Mouse (Mus musculus): Measurements from ENCODE around the gene Epb41l4b. TPM values are rescaled to one million over a fixed set of nuclear protein-coding genes. Genes with fewer than 3 reads are reported as not detected.
A peak's percentile ranks its signal among the peaks of the same experiment; 100 is the strongest.

Gene Epb41l4b
- polyA plus RNA-seq, 1 experiment, result 16.9 TPM

GRCm38 (mm10) chr4:57073843-57074242 lies 69.4 kb downstream of the Epb41l4b start:
- TF ChIP-seq EP300 (IDR thresholded peaks at IDR 0.05; ENCODE audit: insufficient read depth, low read depth, low read length), result peak; percentile 58; the same call in 1 of the 2 replicates
- TF ChIP-seq POLR2A (IDR thresholded peaks at IDR 0.05; ENCODE audit: insufficient read depth, low read length), result no peak
- Histone ChIP-seq H3K27me3 (ENCODE audit: control insufficient read depth, insufficient read depth, low read length, poor library complexity, severe bottlenecking) (no peaks in the 10 kb centered on the region), H3K9ac (ENCODE audit: low read depth, poor library complexity, severe bottlenecking) (no peak overlapping the region), H3K9me3 (replicated peaks; ENCODE audit: control insufficient read depth, insufficient read depth, low read length, poor library complexity, severe bottlenecking) (no peaks in the 10 kb centered on the region), H3K27ac (ENCODE audit: insufficient read depth, low read length) (no peak overlapping the region), H3K36me3 (ENCODE audit: control insufficient read depth, insufficient read depth, low read length, poor library complexity, severe bottlenecking) (no peaks in the 10 kb centered on the region), H3K4me3 (ENCODE audit: low read depth, low read length) (no peak overlapping the region), H3K4me1 (ENCODE audit: control insufficient read depth, insufficient read depth, low read length) (peaks cover 2% of the 10 kb centered on the region)

- H3K4me1 ChIP-seq (ENCODE audit: control insufficient read depth, insufficient read depth, low read length), result peaks cover 2% of the 10 kb centered on the region
- H3K27ac ChIP-seq (ENCODE audit: insufficient read depth, low read length), result no peak overlapping the region
- H3K4me3 ChIP-seq (ENCODE audit: low read depth, low read length), result no peak overlapping the region
- H3K9me3 ChIP-seq (replicated peaks; ENCODE audit: control insufficient read depth, insufficient read depth, low read length, poor library complexity, severe bottlenecking), result no peaks in the 10 kb centered on the region
- no peaks in the 10 kb centered on the region for H3K27me3 ChIP-seq (ENCODE audit: control insufficient read depth, insufficient read depth, low read length, poor library complexity, severe bottlenecking)
- H3K36me3 ChIP-seq (ENCODE audit: control insufficient read depth, insufficient read depth, low read length, poor library complexity, severe bottlenecking), result no peaks in the 10 kb centered on the region
- no peak overlapping the region for H3K9ac ChIP-seq (ENCODE audit: low read depth, poor library complexity, severe bottlenecking)
- TF ChIP-seq CTCF (IDR thresholded peaks at IDR 0.05; ENCODE audit: low read depth, low read length), result no peak
- TF ChIP-seq POLR2A (IDR thresholded peaks at IDR 0.05; ENCODE audit: insufficient read depth, low read length), result no peak
- TF ChIP-seq EP300 (IDR thresholded peaks at IDR 0.05; ENCODE audit: insufficient read depth, low read depth, low read length), result no peak
Measured at GRCm38 (mm10) chr4:57073174-57073573, 70.1 kb downstream of the Epb41l4b start.

GRCm38 (mm10) chr4:57070640-57071039 lies 72.6 kb downstream of the Epb41l4b start:
- Histone ChIP-seq H3K9ac (ENCODE audit: low read depth, poor library complexity, severe bottlenecking) (no peak overlapping the region), H3K4me3 (ENCODE audit: low read depth, low read length) (no peak overlapping the region), H3K27ac (ENCODE audit: insufficient read depth, low read length) (no peak overlapping the region), H3K4me1 (ENCODE audit: control insufficient read depth, insufficient read depth, low read length) (peaks cover 11% of the 10 kb centered on the region), H3K9me3 (replicated peaks; ENCODE audit: control insufficient read depth, insufficient read depth, low read length, poor library complexity, severe bottlenecking) (no peaks in the 10 kb centered on the region), H3K36me3 (ENCODE audit: control insufficient read depth, insufficient read depth, low read length, poor library complexity, severe bottlenecking) (no peaks in the 10 kb centered on the region), H3K27me3 (ENCODE audit: control insufficient read depth, insufficient read depth, low read length, poor library complexity, severe bottlenecking) (no peaks in the 10 kb centered on the region)
- no peak for TF ChIP-seq EP300 (IDR thresholded peaks at IDR 0.05; ENCODE audit: insufficient read depth, low read depth, low read length)
- no peak for TF ChIP-seq POLR2A (IDR thresholded peaks at IDR 0.05; ENCODE audit: insufficient read depth, low read length)
- no peak for TF ChIP-seq CTCF (IDR thresholded peaks at IDR 0.05; ENCODE audit: low read depth, low read length)

GRCm38 (mm10) chr4:57068397-57068796 lies 74.8 kb downstream of the Epb41l4b start:
- no peak overlapping the region for H3K9ac ChIP-seq (ENCODE audit: low read depth, poor library complexity, severe bottlenecking)
- H3K9me3 ChIP-seq (replicated peaks; ENCODE audit: control insufficient read depth, insufficient read depth, low read length, poor library complexity, severe bottlenecking), result no peaks in the 10 kb centered on the region
- no peak overlapping the region for H3K27ac ChIP-seq (ENCODE audit: insufficient read depth, low read length)
- H3K36me3 ChIP-seq (ENCODE audit: control insufficient read depth, insufficient read depth, low read length, poor library complexity, severe bottlenecking), result no peaks in the 10 kb centered on the region
- H3K4me3 ChIP-seq (ENCODE audit: low read depth, low read length), result no peak overlapping the region
- no peaks in the 10 kb centered on the region for H3K27me3 ChIP-seq (ENCODE audit: control insufficient read depth, insufficient read depth, low read length, poor library complexity, severe bottlenecking)
- TF ChIP-seq EP300 (IDR thresholded peaks at IDR 0.05; ENCODE audit: insufficient read depth, low read depth, low read length), result no peak
- no peak for TF ChIP-seq CTCF (IDR thresholded peaks at IDR 0.05; ENCODE audit: low read depth, low read length)
- no peak for TF ChIP-seq POLR2A (IDR thresholded peaks at IDR 0.05; ENCODE audit: insufficient read depth, low read length)
- peaks cover 14% of the 10 kb centered on the region for H3K4me1 ChIP-seq (ENCODE audit: control insufficient read depth, insufficient read depth, low read length)

GRCm38 (mm10) chr4:57067801-57068200 lies 75.4 kb downstream of the Epb41l4b start:
- Histone ChIP-seq H3K4me3 (ENCODE audit: low read depth, low read length) (no peak overlapping the region), H3K9ac (ENCODE audit: low read depth, poor library complexity, severe bottlenecking) (no peak overlapping the region), H3K9me3 (replicated peaks; ENCODE audit: control insufficient read depth, insufficient read depth, low read length, poor library complexity, severe bottlenecking) (no peaks in the 10 kb centered on the region), H3K36me3 (ENCODE audit: control insufficient read depth, insufficient read depth, low read length, poor library complexity, severe bottlenecking) (no peaks in the 10 kb centered on the region), H3K4me1 (ENCODE audit: control insufficient read depth, insufficient read depth, low read length) (peaks cover 14% of the 10 kb centered on the region), H3K27me3 (ENCODE audit: control insufficient read depth, insufficient read depth, low read length, poor library complexity, severe bottlenecking) (no peaks in the 10 kb centered on the region), H3K27ac (ENCODE audit: insufficient read depth, low read length) (no peak overlapping the region)
- TF ChIP-seq CTCF (IDR thresholded peaks at IDR 0.05; ENCODE audit: low read depth, low read length) (no peak), EP300 (IDR thresholded peaks at IDR 0.05; ENCODE audit: insufficient read depth, low read depth, low read length) (no peak), POLR2A (IDR thresholded peaks at IDR 0.05; ENCODE audit: insufficient read depth, low read length) (no peak)

- Histone ChIP-seq H3K4me3 (ENCODE audit: low read depth, low read length) (no peak overlapping the region), H3K27me3 (ENCODE audit: control insufficient read depth, insufficient read depth, low read length, poor library complexity, severe bottlenecking) (no peaks in the 10 kb centered on the region), H3K36me3 (ENCODE audit: control insufficient read depth, insufficient read depth, low read length, poor library complexity, severe bottlenecking) (no peaks in the 10 kb centered on the region), H3K9ac (ENCODE audit: low read depth, poor library complexity, severe bottlenecking) (no peak overlapping the region), H3K27ac (ENCODE audit: insufficient read depth, low read length) (no peak overlapping the region), H3K9me3 (replicated peaks; ENCODE audit: control insufficient read depth, insufficient read depth, low read length, poor library complexity, severe bottlenecking) (no peaks in the 10 kb centered on the region), H3K4me1 (ENCODE audit: control insufficient read depth, insufficient read depth, low read length) (peaks cover 14% of the 10 kb centered on the region)
- TF ChIP-seq POLR2A (IDR thresholded peaks at IDR 0.05; ENCODE audit: insufficient read depth, low read length) (no peak), CTCF (IDR thresholded peaks at IDR 0.05; ENCODE audit: low read depth, low read length) (no peak), EP300 (IDR thresholded peaks at IDR 0.05; ENCODE audit: insufficient read depth, low read depth, low read length) (no peak)
Measured at GRCm38 (mm10) chr4:57066936-57067335, 76.3 kb downstream of the Epb41l4b start.

All from ES-Bruce4 (cell line).